Mouse (Mus musculus) ES-Bruce4 (cell line): ENCODE measurements around the gene Tbc1d12.
A peak's percentile ranks its signal among the peaks of the same experiment; 100 is the strongest.

Experiments used
- CTCF ChIP-seq: IDR thresholded peaks from one replicate; pipeline ENCODE4 v1.8.1; 2011; ENCODE audit warnings: low read depth, low read length
- EP300 ChIP-seq: IDR thresholded peaks from 2 replicates; pipeline ENCODE4 v1.6.1; 2011; ENCODE audit warnings: low read depth, low read length; ENCODE audit not compliant: insufficient read depth
- POLR2A ChIP-seq: IDR thresholded peaks from one replicate; pipeline ENCODE4 v1.8.1; 2011; ENCODE audit warnings: low read length; ENCODE audit not compliant: insufficient read depth

DNA sequence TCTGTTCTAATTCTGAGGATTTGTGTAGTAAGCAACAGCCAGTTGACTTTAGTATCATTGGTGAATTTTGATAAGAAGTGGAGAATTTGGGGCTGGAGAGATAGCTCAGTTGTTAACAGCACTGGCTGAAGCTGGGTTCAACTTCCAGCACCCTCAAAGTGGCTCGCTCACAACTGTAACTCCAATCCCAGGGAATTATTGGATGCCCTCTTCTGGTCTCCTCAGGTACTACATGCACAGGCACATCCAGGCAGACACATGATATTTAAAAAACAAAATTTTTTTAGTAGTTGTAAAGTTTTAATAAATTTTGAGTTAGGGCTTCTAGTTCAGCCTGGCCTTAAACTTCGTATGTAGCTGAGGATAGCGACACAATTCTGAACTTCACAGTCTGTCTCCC lies 79.3 kb downstream of the Tbc1d12 start:
- peak; percentile 24 for TF ChIP-seq CTCF
- TF ChIP-seq POLR2A: no peak
- no peak for TF ChIP-seq EP300
